Mouse (Mus musculus) right cerebral cortex, postnatal 36 days (tissue): ENCODE data around the gene Fam240a.

ENCODE experiments used
- DNase-seq, 2 experiments: peaks; one replicate each; pipeline ENCODE4 v3.0.0; 2022; ENCODE audit warnings: low spot score in 2 of 2, mixed read lengths in 1 of 2

Gene Fam240a

DNA sequence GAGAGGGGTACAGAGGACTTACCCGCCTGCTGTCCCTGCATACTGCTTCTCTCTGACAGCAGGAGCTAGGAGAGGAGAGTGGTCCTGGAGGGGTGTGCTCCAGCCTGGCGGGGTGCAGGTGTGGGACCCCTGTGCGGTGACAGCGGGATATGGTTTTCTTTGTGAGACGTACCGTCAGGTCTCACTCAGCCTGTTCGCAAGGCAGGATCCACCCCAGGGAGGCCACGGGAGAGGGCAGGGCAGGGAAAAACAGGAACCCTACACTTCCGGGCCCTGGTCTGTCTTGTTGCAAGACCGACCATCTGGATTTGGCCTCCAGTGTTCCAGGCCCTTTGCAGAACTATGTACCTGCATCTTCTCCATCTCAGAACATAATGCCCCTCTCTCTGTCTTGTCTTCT lies 23.2 kb downstream of the Fam240a start:
- DNase-seq, result no peak

- no peak for DNase-seq
Observed at GRCm38 (mm10) chr9:110892552-110892951, 24.1 kb downstream of the Fam240a start.

DNA sequence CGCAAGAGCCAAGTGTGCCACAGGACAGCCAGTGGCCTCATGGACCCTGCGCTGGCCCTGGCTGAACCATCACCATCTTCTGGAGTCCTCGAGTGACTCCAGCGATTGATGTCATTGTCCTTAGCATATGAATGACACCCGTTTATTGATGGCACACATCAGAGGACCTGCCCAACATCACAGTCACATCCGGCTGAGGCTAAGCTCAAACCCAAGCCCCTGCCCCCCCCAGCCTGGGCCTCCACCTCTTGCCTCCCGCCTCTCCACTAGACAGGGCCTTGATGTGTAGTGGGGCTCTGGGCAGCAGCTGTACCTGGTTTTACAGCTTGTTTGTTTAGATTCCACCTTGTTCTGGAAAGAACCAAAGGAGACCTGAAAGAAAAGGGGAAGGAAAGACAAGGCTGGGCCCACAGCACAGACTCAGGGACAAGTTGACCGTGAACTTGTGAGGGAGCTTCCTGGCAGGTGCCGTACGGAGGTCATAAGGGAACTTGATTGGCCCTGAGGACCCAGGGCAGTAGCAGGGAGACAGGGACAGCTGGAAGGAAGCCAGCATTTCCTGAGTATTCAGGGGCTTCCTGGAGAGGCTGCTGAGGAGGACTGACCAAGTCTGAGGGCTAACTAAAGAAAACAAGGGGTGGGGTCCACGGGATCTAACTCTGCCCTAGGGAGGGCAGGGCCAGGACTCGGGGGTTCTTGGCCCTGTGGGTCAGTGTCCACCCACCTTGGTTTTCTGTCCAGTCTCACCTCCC lies 25.4 kb downstream of the Fam240a start:
- no peak for DNase-seq

- no peak for DNase-seq
Observed at GRCm38 (mm10) chr9:110890026-110890783, 26.5 kb downstream of the Fam240a start.

DNA sequence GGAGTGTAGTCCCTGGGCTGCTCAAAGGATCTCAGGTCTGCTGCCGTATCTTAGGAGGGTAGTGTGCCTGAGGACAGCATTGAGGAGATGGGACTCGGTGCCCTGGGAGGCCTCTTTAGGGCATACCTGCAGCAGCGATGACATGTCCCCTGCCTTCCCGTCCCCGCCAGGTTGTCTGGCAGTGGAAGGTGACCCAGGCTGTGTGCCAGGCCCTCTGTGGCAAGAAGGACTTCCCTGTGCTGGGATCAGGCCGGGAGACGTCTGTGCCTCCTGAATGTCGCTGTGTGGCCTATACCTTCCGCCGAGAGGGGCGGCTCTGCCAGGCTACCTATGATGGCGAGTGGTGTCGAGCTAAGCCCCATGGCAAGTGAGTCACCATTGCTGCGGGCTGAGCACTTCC lies 27.7 kb downstream of the Fam240a start:
- no peak for DNase-seq

DNA sequence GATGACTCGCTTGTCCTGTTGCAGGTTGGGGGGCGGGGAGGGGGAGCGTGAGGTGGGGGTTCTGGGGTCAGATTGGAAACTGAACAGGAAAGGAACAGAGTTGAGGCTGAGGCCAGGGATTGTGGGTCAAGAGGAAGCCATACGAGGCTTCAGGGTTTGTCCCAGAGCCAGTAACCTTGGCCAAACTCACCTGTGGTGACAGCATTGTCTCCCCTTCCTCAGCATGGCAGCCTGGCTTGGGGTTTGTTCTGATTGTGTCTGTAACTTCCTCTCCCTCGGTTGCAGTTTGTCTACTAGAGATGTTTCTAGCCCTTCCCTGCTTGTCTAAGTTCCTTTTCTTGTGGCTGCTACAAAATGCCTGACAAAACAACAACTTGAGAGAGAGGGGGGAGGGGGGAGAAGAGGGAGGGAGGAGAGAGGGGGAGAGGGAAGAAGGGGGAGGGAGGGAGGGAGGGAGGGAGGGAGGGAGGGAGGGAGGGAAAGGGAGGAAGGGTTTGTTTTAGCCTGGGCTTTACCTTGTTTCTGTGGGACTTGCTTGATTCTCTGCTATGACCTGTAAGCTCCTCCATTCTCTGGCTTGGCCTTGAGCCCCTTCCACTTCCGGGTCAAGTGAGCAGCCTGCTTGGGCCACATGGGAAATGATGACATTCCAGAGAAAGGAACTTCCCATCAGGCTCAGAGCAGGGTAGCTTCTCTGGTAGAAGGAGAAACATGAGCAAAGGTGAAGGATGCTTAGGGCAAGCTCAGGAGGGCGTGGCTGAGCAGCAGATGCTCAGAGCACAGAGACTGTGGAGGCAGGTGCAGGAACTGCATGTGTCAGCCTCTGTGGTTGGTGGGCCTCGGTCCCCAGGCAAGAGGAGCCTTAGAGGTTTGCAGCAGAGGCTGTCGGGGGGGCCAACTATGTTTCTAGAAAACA lies 29.0 kb downstream of the Fam240a start:
- no peak for DNase-seq

DNA sequence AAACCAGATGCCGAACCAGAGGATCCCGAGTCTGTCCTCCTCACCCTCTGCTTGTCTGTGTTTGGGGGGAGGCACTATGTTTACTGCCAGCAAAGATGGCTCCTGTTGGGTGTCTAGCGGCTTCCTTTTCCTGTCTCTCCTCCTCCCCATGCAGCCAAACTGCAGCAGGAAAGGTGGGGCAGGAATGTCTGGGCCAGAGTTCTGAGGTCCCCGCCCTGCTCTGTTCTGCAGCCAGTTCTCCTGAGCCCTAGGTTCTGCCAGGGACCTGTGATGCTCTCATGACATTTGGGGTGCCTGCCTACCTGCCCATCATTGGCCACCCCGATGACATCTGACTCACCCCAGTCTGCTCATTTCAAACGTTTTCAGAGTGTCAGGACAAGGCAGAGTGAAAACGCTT lies 34.7 kb downstream of the Fam240a start:
- no peak for DNase-seq

DNA sequence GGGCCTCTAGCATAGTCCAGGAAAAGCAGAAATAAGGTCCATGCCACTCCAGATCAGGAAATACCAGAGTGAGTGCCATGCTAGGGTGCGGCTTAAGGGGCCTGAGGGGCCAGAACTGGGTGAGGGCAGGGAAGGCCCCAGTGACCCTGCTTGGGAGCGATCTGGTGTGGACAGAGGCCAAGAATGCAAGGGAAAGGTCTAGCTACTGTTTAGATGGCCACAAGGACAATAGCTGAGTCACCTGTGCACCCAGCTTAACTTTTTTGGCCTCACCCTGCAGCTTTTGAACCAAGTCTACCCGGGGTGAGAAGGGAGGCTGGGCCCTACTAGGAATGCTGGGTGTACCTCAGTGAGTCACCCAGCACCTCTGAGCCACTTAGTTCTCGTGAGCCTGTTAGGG lies 35.9 kb downstream of the Fam240a start:
- no peak for DNase-seq

GRCm38 (mm10) chr9:110879998-110880561 lies 36.6 kb downstream of the Fam240a start, which contains the start of gene Tmie:
Tmie (minus strand) TSS chr9:110880113.
- DNase-seq, result peak in 1 of 2 experiments; percentile 20

- DNase-seq, result peak; percentile 32 to 47
Observed at GRCm38 (mm10) chr9:110879191-110879920, 37.3 kb downstream of the Fam240a start, which contains the start of gene Als2cl. Als2cl (plus strand) TSS chr9:110879870.

GRCm38 (mm10) chr9:110877888-110878287 lies 38.8 kb downstream of the Fam240a start:
- peak in 1 of 2 experiments; percentile 25 for DNase-seq

- no peak for DNase-seq
Observed at GRCm38 (mm10) chr9:110877353-110877752, 39.3 kb downstream of the Fam240a start.

DNA sequence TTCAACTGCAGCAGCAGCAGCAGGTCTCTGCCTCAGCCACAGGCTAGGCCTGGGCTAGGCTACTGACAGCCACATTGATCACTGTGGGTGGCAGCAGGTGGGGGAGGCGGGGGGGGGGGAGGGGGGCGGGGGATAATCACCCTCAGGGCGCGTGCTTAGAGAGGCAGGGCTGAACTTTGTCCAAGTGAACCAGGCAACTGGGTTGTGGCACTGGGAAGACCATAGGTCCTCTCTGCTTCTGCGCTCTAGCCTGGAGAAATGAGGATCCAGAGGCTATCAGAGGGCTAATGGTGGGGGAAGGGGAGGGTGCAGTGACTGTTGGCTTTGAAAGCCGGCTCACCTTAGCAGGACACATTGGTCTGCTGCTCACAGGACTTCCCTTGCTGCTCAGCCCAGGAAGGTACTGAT lies 41.4 kb downstream of the Fam240a start:
- DNase-seq, result no peak

DNA sequence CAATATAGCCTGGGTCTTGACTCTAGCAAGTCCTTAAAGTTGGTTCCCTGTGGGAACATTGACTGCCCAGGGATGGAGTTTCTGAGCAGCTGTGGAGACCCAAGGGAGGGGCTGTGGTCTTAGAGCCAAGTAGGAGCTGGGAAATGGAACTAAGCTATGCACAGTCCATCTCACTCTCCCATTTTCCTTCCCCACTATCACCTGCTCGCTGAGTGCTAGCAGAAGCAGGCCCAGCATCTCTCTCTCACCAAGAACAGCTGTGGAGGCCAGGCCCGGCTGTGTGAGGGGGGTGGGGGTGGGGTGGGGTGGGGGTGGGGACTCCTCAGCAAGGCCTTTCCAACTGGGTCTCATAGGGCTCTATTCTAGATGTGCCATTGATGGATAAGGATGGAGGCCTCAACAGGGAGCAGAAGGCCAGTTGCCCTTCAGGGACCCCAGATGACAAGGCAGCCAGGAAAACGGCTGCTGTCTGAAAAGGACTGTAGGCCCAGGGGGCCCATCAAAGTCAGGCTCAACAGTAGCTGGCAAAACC lies 41.9 kb downstream of the Fam240a start:
- no peak for DNase-seq

DNA sequence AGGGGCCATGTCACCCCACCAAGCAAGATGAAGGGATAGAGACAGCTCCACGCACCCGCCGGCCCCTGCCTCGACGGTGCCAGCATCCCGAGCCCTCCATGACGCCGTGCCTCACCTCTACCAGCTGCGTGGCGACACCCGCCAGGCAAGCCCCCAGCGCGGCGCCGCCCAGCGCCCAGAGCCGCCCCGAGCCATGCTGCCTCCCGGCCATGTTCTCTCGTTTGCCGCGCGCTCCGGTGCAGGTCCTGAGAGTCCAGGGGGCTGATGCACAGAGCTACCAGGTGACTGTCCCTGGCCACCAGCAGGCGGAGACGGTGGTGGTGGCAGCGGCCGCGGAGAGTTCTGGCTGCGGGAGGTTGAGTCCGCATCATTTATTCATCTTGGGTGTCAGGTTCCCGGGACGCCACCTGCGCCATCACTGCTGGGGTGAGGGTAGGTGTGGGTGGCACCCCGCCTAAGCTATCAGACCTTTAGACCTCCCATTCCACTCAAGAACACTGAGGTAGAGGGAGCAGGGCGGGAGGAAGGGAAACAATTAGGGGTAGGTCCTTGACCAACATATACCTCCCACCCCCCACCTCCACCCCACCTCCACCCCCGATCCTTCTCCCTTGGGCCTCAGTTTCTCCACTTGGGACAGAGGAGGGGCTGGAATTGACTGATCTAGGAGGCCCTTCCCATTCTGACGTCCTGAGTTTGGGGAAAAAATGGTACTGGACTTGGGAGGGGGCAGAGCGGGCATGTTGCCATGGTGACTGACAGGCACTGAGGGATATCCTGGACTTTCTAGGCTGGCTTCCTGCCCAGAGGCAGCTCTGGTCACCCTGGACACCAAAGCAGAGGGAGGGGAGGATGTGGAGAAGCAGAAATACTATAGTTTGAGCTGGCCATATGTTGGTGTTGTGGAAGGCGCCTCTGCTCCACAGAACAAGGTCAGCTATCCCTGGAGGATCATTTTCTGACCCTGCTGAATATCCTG lies 42.7 kb downstream of the Fam240a start:
- DNase-seq, result peak; percentile 24 to 37

DNA sequence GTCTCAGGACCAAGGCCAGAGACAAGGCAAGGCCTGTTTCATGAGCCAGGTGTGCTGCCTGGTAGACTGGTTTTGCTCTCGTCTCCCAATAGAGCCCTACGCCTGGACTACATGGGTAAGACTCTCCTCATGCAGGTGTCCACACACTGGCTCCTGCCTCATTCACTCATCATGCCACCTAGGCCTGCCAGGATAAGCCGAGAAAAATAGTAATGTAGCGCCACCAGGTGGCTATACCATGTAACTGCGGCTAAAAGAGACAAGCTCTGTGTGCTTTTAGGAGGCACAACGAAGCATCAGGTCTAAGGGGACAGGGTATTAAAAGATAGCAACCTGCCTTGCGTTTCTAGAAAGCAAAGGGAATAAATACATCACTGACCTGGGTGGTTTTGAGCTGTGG lies 45.6 kb downstream of the Fam240a start:
- DNase-seq, result peak in 1 of 2 experiments; percentile 43
